Mouse (Mus musculus): ENCODE data around the gene Ttc6. TPM values are rescaled to one million over a fixed set of nuclear protein-coding genes. Genes with fewer than 3 reads are reported as not detected.

Ttc6 gene
- polyA plus RNA-seq, 1 experiment from 2014 or later = 0.43 TPM

GRCm38 (mm10) chr12:57554091-57554490 is 9.8 kb upstream of the Ttc6 start:
- no peak overlapping the region for H3K9ac ChIP-seq (ENCODE audit: low read depth, low read length)
- no peak overlapping the region for H3K4me2 ChIP-seq (replicated peaks; ENCODE audit: low read depth)
- H3K27me3 ChIP-seq (replicated peaks; ENCODE audit: control insufficient read depth, insufficient read depth, low read length) = peaks cover 42% of the 10 kb centered on the region
- H3K36me3 ChIP-seq (ENCODE audit: control insufficient read depth, insufficient read depth) = no peaks in the 10 kb centered on the region
- ATAC-seq = no peak
- H3K4me1 ChIP-seq (replicated peaks; ENCODE audit: control insufficient read depth, insufficient read depth, low read length) = no peaks in the 10 kb centered on the region
- no peak for TF ChIP-seq CTCF (IDR thresholded peaks at IDR 0.05; ENCODE audit: low read depth)
- H3K9me3 ChIP-seq (ENCODE audit: control insufficient read depth) = no peaks in the 10 kb centered on the region
- H3K4me3 ChIP-seq (ENCODE audit: low read depth, low read length) = no peak overlapping the region
- 56% methylated on average over 3 of the region's 3 CpGs for whole genome bisulfite sequencing
- H3K27ac ChIP-seq (ENCODE audit: low read depth, low read length) = no peak overlapping the region

GRCm38 (mm10) chr12:57571773-57572172 is 7.9 kb downstream of the Ttc6 start:
- no peak overlapping the region for H3K9ac ChIP-seq (ENCODE audit: low read depth, low read length)
- peaks cover 19% of the 10 kb centered on the region; the same call in 1 of the 2 replicates for H3K27me3 ChIP-seq (replicated peaks; ENCODE audit: control insufficient read depth, insufficient read depth, low read length)
- H3K4me3 ChIP-seq (ENCODE audit: low read depth, low read length) = no peak overlapping the region
- H3K27ac ChIP-seq (ENCODE audit: low read depth, low read length) = 0 out of 2 replicates have a peak overlapping the region, but pooled peaks have one; percentile 7
- peak; percentile 46 for ATAC-seq
- no peaks in the 10 kb centered on the region for H3K36me3 ChIP-seq (ENCODE audit: control insufficient read depth, insufficient read depth)
- H3K4me2 ChIP-seq (replicated peaks; ENCODE audit: low read depth) = peak overlapping the region; percentile 49
- H3K9me3 ChIP-seq (ENCODE audit: control insufficient read depth) = no peaks in the 10 kb centered on the region
- no peak for TF ChIP-seq CTCF (IDR thresholded peaks at IDR 0.05; ENCODE audit: low read depth)
- H3K4me1 ChIP-seq (replicated peaks; ENCODE audit: control insufficient read depth, insufficient read depth, low read length) = no peaks in the 10 kb centered on the region
- 12% methylated on average over 9 of the region's 9 CpGs for WGBS

- Histone ChIP-seq H3K27me3 (replicated peaks; ENCODE audit: control insufficient read depth, insufficient read depth, low read length) (peaks cover 19% of the 10 kb centered on the region; the same call in 1 of the 2 replicates), H3K9ac (ENCODE audit: low read depth, low read length) (no peak overlapping the region), H3K4me1 (replicated peaks; ENCODE audit: control insufficient read depth, insufficient read depth, low read length) (no peaks in the 10 kb centered on the region), H3K4me2 (replicated peaks; ENCODE audit: low read depth) (peak overlapping the region; percentile 49; the same call in 1 of the 2 replicates), H3K36me3 (ENCODE audit: control insufficient read depth, insufficient read depth) (no peaks in the 10 kb centered on the region), H3K9me3 (ENCODE audit: control insufficient read depth) (no peaks in the 10 kb centered on the region), H3K27ac (ENCODE audit: low read depth, low read length) (0 out of 2 replicates have a peak overlapping the region, but pooled peaks have one; percentile 4), H3K4me3 (ENCODE audit: low read depth, low read length) (no peak overlapping the region)
- peak; percentile 85 for ATAC-seq
- no peak for TF ChIP-seq CTCF (IDR thresholded peaks at IDR 0.05; ENCODE audit: low read depth)
These were observed 8.5 kb downstream of the Ttc6 start for GRCm38 (mm10) chr12:57572415-57572814.

GRCm38 (mm10) chr12:57575931-57576628 is 12.2 kb downstream of the Ttc6 start:
- Histone ChIP-seq H3K27me3 (replicated peaks; ENCODE audit: control insufficient read depth, insufficient read depth, low read length) (peaks cover 19% of the 10 kb centered on the region; the same call in 1 of the 2 replicates), H3K36me3 (ENCODE audit: control insufficient read depth, insufficient read depth) (no peaks in the 10 kb centered on the region), H3K9ac (ENCODE audit: low read depth, low read length) (peak overlapping the region; percentile 42; the same call in 1 of the 2 replicates), H3K9me3 (ENCODE audit: control insufficient read depth) (0 out of 2 replicates have a peak, but pooled peaks cover 3% of the 10 kb centered on the region), H3K27ac (ENCODE audit: low read depth, low read length) (no peak overlapping the region), H3K4me3 (ENCODE audit: low read depth, low read length) (peak overlapping the region; percentile 45), H3K4me2 (replicated peaks; ENCODE audit: low read depth) (peak overlapping the region; percentile 91), H3K4me1 (replicated peaks; ENCODE audit: control insufficient read depth, insufficient read depth, low read length) (no peaks in the 10 kb centered on the region)
- WGBS = 3% methylated on average over 81 of the region's 81 CpGs
- TF ChIP-seq CTCF (IDR thresholded peaks at IDR 0.05; ENCODE audit: low read depth) = peak; percentile 86
- peak; percentile 81 for ATAC-seq

GRCm38 (mm10) chr12:57607624-57608023 is 43.7 kb downstream of the Ttc6 start:
- no peak for TF ChIP-seq CTCF (IDR thresholded peaks at IDR 0.05; ENCODE audit: low read depth)
- ATAC-seq = no peak
- no peaks in the 10 kb centered on the region for H3K9me3 ChIP-seq (ENCODE audit: control insufficient read depth)
- H3K4me1 ChIP-seq (replicated peaks; ENCODE audit: control insufficient read depth, insufficient read depth, low read length) = no peaks in the 10 kb centered on the region
- H3K4me3 ChIP-seq (ENCODE audit: low read depth, low read length) = no peak overlapping the region
- no peak overlapping the region for H3K9ac ChIP-seq (ENCODE audit: low read depth, low read length)
- no peak overlapping the region for H3K27ac ChIP-seq (ENCODE audit: low read depth, low read length)
- 61% methylated on average over 5 of the region's 5 CpGs for WGBS
- H3K27me3 ChIP-seq (replicated peaks; ENCODE audit: control insufficient read depth, insufficient read depth, low read length) = no peaks in the 10 kb centered on the region
- H3K4me2 ChIP-seq (replicated peaks; ENCODE audit: low read depth) = no peak overlapping the region
- no peaks in the 10 kb centered on the region for H3K36me3 ChIP-seq (ENCODE audit: control insufficient read depth, insufficient read depth)

- Histone ChIP-seq H3K27ac (ENCODE audit: low read depth, low read length) (no peak overlapping the region), H3K27me3 (replicated peaks; ENCODE audit: control insufficient read depth, insufficient read depth, low read length) (no peaks in the 10 kb centered on the region), H3K9me3 (ENCODE audit: control insufficient read depth) (no peaks in the 10 kb centered on the region), H3K4me3 (ENCODE audit: low read depth, low read length) (no peak overlapping the region), H3K4me2 (replicated peaks; ENCODE audit: low read depth) (no peak overlapping the region), H3K4me1 (replicated peaks; ENCODE audit: control insufficient read depth, insufficient read depth, low read length) (no peaks in the 10 kb centered on the region), H3K36me3 (ENCODE audit: control insufficient read depth, insufficient read depth) (no peaks in the 10 kb centered on the region), H3K9ac (ENCODE audit: low read depth, low read length) (no peak overlapping the region)
- no peak for TF ChIP-seq CTCF (IDR thresholded peaks at IDR 0.05; ENCODE audit: low read depth)
- WGBS = 57% methylated on average over 4 of the region's 4 CpGs
- no peak for ATAC-seq
These were observed 51.2 kb downstream of the Ttc6 start for GRCm38 (mm10) chr12:57615137-57615536.

All from intestine, postnatal 0 days (tissue).